In the genomic region with DNA sequence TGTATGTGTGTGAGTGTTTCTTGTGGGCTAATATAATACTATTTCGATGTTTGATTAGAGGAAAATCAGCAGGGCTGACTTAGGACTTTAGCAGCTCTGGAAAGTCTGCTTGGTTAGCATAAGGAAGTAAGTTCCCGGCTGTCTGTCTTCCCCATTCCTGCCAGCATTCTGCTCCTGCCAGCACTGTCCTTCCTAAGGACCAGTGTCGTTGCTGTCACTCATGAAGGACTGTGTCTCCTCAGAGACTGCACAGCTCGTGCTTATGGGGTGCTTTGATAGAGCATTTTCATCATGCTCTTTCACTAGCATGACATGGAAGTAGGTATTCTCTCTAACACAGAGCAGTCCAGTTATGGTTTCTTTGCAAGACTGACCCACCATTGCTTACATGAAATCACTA, we compare ENCODE assay signal across 12 mouse cellular contexts.
DNase-seq lines count a peak whose midpoint lies in the region; ATAC-seq and TF ChIP-seq lines count a peak whose summit lies in the region.
"Had no signal": no experiment of that assay in that cellular context is flagged by ENCODE, and none has a peak within 500 bp of the region (broad histone marks: within the 10 kb centered on the region; RNA-seq: fewer than 3 reads in every experiment).

No protein-coding gene starts in this region.

- no peak for ATAC-seq in heart, embryonic 12.5 days (ENCODE audit: insufficient number of reproducible peaks, low FRiP score)
- ATAC-seq in kidney, embryonic 15.5 days (replicated peaks; ENCODE audit: low FRiP score) = no peak
- no peak for ATAC-seq in intestine, postnatal 0 days

- no peak overlapping the region for H3K4me2 ChIP-seq in heart, embryonic 12.5 days
- peak overlapping the region; percentile 40 for H3K4me2 ChIP-seq in kidney, embryonic 15.5 days
- H3K4me2 ChIP-seq in intestine, postnatal 0 days (replicated peaks; ENCODE audit: low read depth) = peak overlapping the region; percentile 60
- H3K4me2 ChIP-seq: liver, embryonic 11.5 days; midbrain, embryonic 13.5 days had no signal

- H3K36me3 ChIP-seq in heart, embryonic 12.5 days = no peaks in the 10 kb centered on the region
- H3K36me3 ChIP-seq in kidney, embryonic 15.5 days = no peaks in the 10 kb centered on the region
- no peaks in the 10 kb centered on the region for H3K36me3 ChIP-seq in intestine, postnatal 0 days (ENCODE audit: control insufficient read depth, insufficient read depth)
- H3K36me3 ChIP-seq: midbrain, embryonic 13.5 days had no signal

- 33% methylated on average over 4 of the region's 4 CpGs for WGBS in heart, embryonic 12.5 days
- 71% methylated on average over 4 of the region's 4 CpGs for WGBS in kidney, embryonic 15.5 days
- 32% methylated on average over 4 of the region's 4 CpGs for WGBS in intestine, postnatal 0 days

- no peaks in the 10 kb centered on the region for H3K27me3 ChIP-seq in heart, embryonic 12.5 days (replicated peaks)
- H3K27me3 ChIP-seq in kidney, embryonic 15.5 days = no peaks in the 10 kb centered on the region
- no peaks in the 10 kb centered on the region for H3K27me3 ChIP-seq in intestine, postnatal 0 days (replicated peaks; ENCODE audit: control insufficient read depth, insufficient read depth, low read length)
- H3K27me3 ChIP-seq: midbrain, embryonic 13.5 days had no signal

- no peak overlapping the region for H3K9ac ChIP-seq in heart, embryonic 12.5 days
- H3K9ac ChIP-seq in kidney, embryonic 15.5 days = no peak overlapping the region
- peak overlapping the region; percentile 32; the same call in 1 of the 2 replicates for H3K9ac ChIP-seq in intestine, postnatal 0 days (ENCODE audit: low read depth, low read length)
- H3K9ac ChIP-seq: midbrain, embryonic 13.5 days had no signal

- H3K4me1 ChIP-seq in heart, embryonic 12.5 days (replicated peaks) = peaks cover 39% of the 10 kb centered on the region
- H3K4me1 ChIP-seq in kidney, embryonic 15.5 days = peaks cover 22% of the 10 kb centered on the region
- H3K4me1 ChIP-seq in intestine, postnatal 0 days (replicated peaks; ENCODE audit: control insufficient read depth, insufficient read depth, low read length) = no peaks in the 10 kb centered on the region

- H3K27ac ChIP-seq in heart, embryonic 12.5 days (ENCODE audit: poor library complexity, severe bottlenecking) = no peak overlapping the region
- H3K27ac ChIP-seq in kidney, embryonic 15.5 days = no peak overlapping the region
- H3K27ac ChIP-seq in intestine, postnatal 0 days (ENCODE audit: low read depth, low read length) = peak overlapping the region; percentile 50
- H3K27ac ChIP-seq: macrophage; midbrain, embryonic 13.5 days had no signal

- TF ChIP-seq CTCF in intestine, postnatal 0 days (IDR thresholded peaks at IDR 0.05; ENCODE audit: low read depth) = no peak

- DNase-seq in heart, adult 11 months = peak; percentile 90
- no peak for DNase-seq in kidney, postnatal 14 days
- DNase-seq in brain, adult 2 months (ENCODE audit: low read depth, low spot score) = peak; percentile 57
- no peak for DNase-seq in thymus, postnatal 25 days
- DNase-seq: B cell, adult 2 months; thymus, postnatal 4 days had no signal

- no peak overlapping the region for H3K4me3 ChIP-seq in heart, embryonic 12.5 days
- peak overlapping the region; percentile 27 for H3K4me3 ChIP-seq in kidney, embryonic 15.5 days (replicated peaks)
- peak overlapping the region; percentile 44 for H3K4me3 ChIP-seq in intestine, postnatal 0 days (ENCODE audit: low read depth, low read length)
- H3K4me3 ChIP-seq: midbrain, embryonic 13.5 days had no signal

- no peaks in the 10 kb centered on the region for H3K9me3 ChIP-seq in heart, embryonic 12.5 days (replicated peaks)
- H3K9me3 ChIP-seq in kidney, embryonic 15.5 days (replicated peaks) = no peaks in the 10 kb centered on the region
- H3K9me3 ChIP-seq in intestine, postnatal 0 days (ENCODE audit: control insufficient read depth) = no peaks in the 10 kb centered on the region
- H3K9me3 ChIP-seq: midbrain, embryonic 13.5 days had no signal

Comparison
In these comparisons a context has a peak if more than half of its experiments do, and no peak if none do; other contexts are left out.
1. DNase-seq: peak in heart, adult 11 months (single experiment) and brain, adult 2 months (single experiment); none in kidney, postnatal 14 days (single experiment) and thymus, postnatal 25 days (single experiment).